Mouse (Mus musculus): ENCODE results near the gene Smad1. TPM values are rescaled to one million over a fixed set of nuclear protein-coding genes. Genes with fewer than 3 reads are reported as not detected.
"Not testable (repeated sequence)": the region's sequence is repeated elsewhere in the genome, so short reads cannot be mapped to it uniquely, and the experiment has no call there.

The Smad1 gene
- total RNA-seq (2021) = 10 to 100 TPM; 14.5 to 16.3 TPM

GRCm38 (mm10) chr8:79398994-79399650 lies at the start of gene Smad1:
Gene Smad1, minus strand, starts transcription at chr8:79399518.
- intact Hi-C loops (cut with DNase I) = loop anchor here (1.0 to 10.0 kb wide), 3 partner anchors 57 to 574 kb away; partner anchors contain the start of gene Lsm6
- peak; percentile 91 for DNase-seq (ENCODE audit: low spot score)

- DNase-seq (ENCODE audit: low spot score) = no peak
- intact Hi-C loops (cut with DNase I) = no loop called here
These were observed 48.0 kb upstream of the Smad1 start for GRCm38 (mm10) chr8:79447260-79447853.

GRCm38 (mm10) chr8:79443460-79444098 lies 44.3 kb upstream of the Smad1 start:
- no peak for DNase-seq (ENCODE audit: low spot score)
- intact Hi-C loops (cut with DNase I) = no loop called here

GRCm38 (mm10) chr8:79433953-79434500 lies 34.7 kb upstream of the Smad1 start:
- DNase-seq (ENCODE audit: low spot score) = no peak
- intact Hi-C loops (cut with DNase I) = no loop called here

- DNase-seq (ENCODE audit: low spot score) = no peak
- intact Hi-C loops (cut with DNase I) = no loop called here
These were observed 15.6 kb upstream of the Smad1 start for GRCm38 (mm10) chr8:79414907-79415306.

GRCm38 (mm10) chr8:79410501-79410900 lies 11.2 kb upstream of the Smad1 start:
- intact Hi-C loops (cut with DNase I) = no loop called here
- DNase-seq (ENCODE audit: low spot score) = no peak

- intact Hi-C loops (cut with DNase I); DNase-seq (ENCODE audit: low spot score): not testable (repeated sequence)
These were observed 8.0 kb upstream of the Smad1 start for GRCm38 (mm10) chr8:79407356-79407755.

GRCm38 (mm10) chr8:79404895-79405557 lies 5.7 kb upstream of the Smad1 start:
- no peak for DNase-seq (ENCODE audit: low spot score)
- intact Hi-C loops (cut with DNase I) = loop anchor here (5.0 kb wide), 2 partner anchors 87 to 177 kb away; no protein-coding TSS in a partner anchor

GRCm38 (mm10) chr8:79400671-79401070 lies 1.4 kb upstream of the Smad1 start:
- intact Hi-C loops (cut with DNase I) = loop anchor here (5.0 kb wide), 2 partner anchors 92 to 182 kb away; no protein-coding TSS in a partner anchor
- no peak for DNase-seq (ENCODE audit: low spot score)

GRCm38 (mm10) chr8:79398251-79398981 lies 902 bp downstream of the Smad1 start:
- DNase-seq (ENCODE audit: low spot score) = peak; percentile 15
- intact Hi-C loops (cut with DNase I) = loop anchor here (1.0 to 10.0 kb wide), 3 partner anchors 56 to 574 kb away; partner anchors contain the start of gene Lsm6

GRCm38 (mm10) chr8:79397705-79398250 lies 1.5 kb downstream of the Smad1 start:
- intact Hi-C loops (cut with DNase I) = loop anchor here (1.0 to 10.0 kb wide), 3 partner anchors 55 to 573 kb away; partner anchors contain the start of gene Lsm6
- no peak for DNase-seq (ENCODE audit: low spot score)

GRCm38 (mm10) chr8:79396911-79397310 lies 2.4 kb downstream of the Smad1 start:
- intact Hi-C loops (cut with DNase I) = loop anchor here (5.0 to 10.0 kb wide), 2 partner anchors 55 to 572 kb away; partner anchors contain the start of gene Lsm6

GRCm38 (mm10) chr8:79394009-79394408 lies 5.3 kb downstream of the Smad1 start:
- intact Hi-C loops (cut with DNase I) = loop anchor here (10.0 kb wide), 1 partner anchor 569 kb away; the partner anchor contains the start of gene Lsm6
- DNase-seq (ENCODE audit: low spot score) = no peak

More at GRCm38 (mm10) chr8:79396911-79397310, 2.4 kb downstream of the Smad1 start:
- DNase-seq (ENCODE audit: low spot score) = no peak

GRCm38 (mm10) chr8:79393215-79393614 lies 6.1 kb downstream of the Smad1 start:
- DNase-seq (ENCODE audit: low spot score) = no peak
- intact Hi-C loops (cut with DNase I) = loop anchor here (10.0 kb wide), 1 partner anchor 568 kb away; the partner anchor contains the start of gene Lsm6

GRCm38 (mm10) chr8:79392649-79393048 lies 6.7 kb downstream of the Smad1 start:
- DNase-seq (ENCODE audit: low spot score) = no peak
- intact Hi-C loops (cut with DNase I) = loop anchor here (10.0 kb wide), 1 partner anchor 568 kb away; the partner anchor contains the start of gene Lsm6

GRCm38 (mm10) chr8:79391454-79391853 lies 7.9 kb downstream of the Smad1 start:
- DNase-seq (ENCODE audit: low spot score) = no peak
- intact Hi-C loops (cut with DNase I) = loop anchor here (10.0 kb wide), 1 partner anchor 567 kb away; the partner anchor contains the start of gene Lsm6

- intact Hi-C loops (cut with DNase I) = no loop called here
- DNase-seq (ENCODE audit: low spot score) = peak; percentile 46
These were observed 10.1 kb downstream of the Smad1 start for GRCm38 (mm10) chr8:79389074-79389786.

GRCm38 (mm10) chr8:79386831-79387230 lies 12.5 kb downstream of the Smad1 start:
- DNase-seq (ENCODE audit: low spot score) = no peak
- intact Hi-C loops (cut with DNase I) = no loop called here

Data from heart, postnatal 25 days (tissue).